Mouse (Mus musculus): ENCODE measurements around the gene Hist1h3c.
A peak's percentile ranks its signal among the peaks of the same experiment; 100 is the strongest.

The Hist1h3c gene

DNA sequence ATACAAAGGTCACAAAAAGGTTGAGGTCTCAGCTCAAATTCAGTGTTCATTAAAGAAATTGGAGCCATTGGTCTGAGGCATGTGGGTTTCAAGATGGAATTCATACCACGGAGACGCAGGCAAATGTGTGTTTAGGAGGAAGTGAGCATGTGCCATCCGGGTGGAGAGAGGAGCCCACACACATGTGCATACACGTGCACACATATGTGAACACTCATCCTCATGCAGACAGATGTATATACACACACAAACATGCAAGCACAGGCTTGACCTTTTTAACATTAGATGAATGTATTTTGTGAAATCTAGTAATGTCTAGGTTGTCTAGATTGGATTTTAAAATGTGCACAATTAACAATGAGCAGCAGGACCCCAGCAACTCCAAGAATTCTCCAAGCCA is 43.2 kb downstream of the Hist1h3c start:
- DNase-seq: no peak

DNA sequence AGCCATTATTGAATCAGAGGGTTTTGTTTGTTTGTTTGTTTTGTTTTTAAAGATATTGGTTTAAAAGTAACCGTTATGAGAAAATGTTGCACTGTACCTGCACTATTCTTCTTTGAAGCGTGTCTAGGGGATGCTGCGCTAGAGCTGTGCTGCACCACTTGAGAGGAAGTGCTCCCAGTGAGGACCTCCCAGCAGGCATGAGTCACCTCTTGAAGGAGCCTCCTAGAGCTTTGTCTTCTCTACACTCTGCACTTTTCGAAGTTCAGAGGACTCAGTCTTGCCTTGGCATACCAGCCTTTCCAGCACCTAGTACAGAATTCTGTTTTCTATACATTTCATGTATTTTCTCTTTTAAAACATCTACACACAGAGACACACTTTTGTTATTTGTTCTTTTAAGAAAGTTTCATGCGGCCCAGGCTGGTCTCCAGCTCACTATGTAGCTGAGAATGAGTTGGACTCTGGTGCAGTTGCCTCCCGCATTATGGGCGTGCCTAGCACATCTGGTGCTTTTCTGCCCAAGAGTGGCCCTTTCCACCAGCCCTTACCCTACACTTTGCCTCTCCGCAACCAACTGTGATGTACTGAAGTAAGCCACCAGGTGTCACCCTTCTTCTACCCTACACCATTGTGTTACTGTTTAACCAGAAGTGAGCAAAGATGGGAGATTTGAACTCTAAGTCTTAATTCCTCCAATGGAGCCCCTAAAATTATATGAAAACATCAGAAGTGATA is 44.4 kb downstream of the Hist1h3c start:
- DNase-seq: peak; percentile 79

DNA sequence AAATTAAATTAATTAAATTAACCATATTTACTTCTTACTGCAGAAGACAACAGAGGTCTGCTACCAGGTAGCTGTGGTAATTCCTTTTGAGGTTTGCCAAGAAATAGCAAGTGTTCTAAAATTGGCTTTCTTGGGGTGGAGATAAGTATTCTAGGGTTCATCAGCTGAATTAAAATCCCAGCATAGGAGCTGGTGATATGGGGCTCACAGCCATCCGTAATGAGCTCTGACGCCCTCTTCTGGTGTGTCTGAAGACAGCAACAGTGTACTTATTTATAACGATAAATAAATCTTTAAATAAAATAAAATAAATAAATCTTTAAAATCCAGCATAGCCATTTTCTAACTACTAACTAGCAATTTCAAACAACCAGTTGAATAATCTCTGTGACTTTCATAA is 45.6 kb downstream of the Hist1h3c start:
- DNase-seq: no peak

DNA sequence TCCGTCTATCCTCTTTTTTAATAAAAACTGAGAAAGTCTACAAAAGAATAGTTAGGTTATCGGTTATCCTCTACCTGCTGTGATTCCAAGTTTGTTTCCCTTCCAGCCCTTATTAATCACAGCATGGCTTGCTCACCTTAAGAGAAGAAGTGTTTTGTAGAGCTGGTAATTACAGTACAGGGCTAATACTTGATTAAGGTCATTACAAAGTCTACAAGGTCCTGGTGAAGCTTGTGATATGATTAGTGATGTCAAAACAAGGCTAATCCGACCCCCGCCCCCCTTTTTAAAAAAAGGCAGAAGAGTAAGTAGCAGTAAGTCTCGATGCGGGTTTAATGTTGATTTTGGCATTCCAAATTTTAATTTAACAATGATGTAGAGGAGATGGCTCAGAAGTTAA is 46.4 kb downstream of the Hist1h3c start:
- no peak for DNase-seq

DNA sequence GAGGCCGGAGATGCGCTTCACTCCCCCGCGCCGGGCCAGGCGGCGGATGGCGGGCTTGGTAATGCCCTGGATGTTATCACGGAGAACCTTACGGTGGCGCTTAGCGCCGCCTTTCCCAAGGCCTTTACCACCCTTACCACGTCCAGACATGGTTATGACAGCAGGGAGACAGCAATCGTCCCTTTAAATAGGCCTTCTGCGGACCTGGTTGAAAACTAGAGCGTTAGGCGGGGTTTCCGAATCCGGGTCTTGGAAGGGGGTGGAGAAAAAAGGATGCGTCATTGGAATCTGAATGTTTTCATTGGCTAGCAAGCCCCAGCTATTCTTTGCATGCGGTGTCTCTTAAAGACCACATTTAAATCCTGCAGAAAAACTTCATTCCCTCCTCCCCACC is 47.1 kb downstream of the Hist1h3c start, which contains the start of gene Hist1h4c:
Gene Hist1h4c (minus strand): TSS at position 155 of the 394 bp plus-strand sequence.
- DNase-seq: peak; percentile 97

DNA sequence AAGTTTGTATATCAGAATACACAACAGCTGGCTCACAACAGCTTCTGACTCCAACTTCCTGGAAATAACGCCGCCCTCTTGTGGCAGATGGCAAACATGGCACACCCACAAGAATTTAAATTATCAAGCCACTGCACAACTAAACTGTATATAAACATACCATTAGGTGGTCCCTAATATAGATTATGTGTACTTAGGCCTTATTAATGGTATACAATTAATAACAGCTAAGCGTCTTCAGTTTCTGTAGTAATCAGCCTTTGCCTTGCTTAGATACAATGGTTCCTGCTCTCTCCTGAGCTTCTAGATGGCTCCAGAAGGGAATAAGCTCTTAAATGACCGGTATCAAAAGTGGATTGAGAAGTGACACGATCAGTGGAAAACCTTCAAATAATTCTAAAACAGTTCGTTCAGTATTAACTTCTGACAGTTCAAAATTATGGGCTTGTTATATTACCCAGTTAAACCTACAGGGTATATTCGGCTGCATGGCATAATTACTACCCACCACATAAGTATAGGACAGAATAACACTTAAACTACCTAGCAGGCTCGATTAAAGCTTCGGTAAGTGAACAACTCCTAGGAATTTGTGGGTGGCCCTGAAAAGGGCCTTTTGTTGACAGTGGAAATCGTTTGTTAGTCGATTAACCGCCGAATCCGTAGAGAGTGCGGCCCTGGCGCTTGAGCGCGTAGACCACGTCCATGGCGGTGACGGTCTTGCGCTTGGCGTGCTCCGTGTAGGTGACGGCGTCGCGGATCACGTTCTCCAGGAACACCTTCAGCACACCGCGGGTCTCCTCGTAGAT is 47.7 kb downstream of the Hist1h3c start:
- DNase-seq: no peak

DNA sequence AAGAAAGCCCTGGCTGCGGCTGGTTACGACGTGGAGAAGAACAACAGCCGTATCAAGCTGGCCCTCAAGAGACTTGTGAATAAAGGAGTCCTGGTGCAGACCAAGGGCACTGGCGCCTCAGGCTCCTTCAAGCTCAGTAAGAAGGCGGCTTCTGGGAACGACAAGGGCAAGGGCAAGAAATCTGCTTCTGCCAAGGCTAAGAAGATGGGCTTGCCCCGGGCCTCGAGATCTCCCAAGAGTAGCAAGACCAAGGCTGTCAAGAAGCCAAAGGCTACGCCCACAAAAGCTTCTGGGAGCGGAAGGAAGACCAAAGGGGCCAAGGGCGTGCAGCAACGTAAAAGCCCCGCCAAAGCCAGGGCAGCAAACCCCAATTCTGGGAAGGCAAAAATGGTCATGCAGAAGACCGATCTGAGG is 49.3 kb downstream of the Hist1h3c start:
- no peak for DNase-seq

DNA sequence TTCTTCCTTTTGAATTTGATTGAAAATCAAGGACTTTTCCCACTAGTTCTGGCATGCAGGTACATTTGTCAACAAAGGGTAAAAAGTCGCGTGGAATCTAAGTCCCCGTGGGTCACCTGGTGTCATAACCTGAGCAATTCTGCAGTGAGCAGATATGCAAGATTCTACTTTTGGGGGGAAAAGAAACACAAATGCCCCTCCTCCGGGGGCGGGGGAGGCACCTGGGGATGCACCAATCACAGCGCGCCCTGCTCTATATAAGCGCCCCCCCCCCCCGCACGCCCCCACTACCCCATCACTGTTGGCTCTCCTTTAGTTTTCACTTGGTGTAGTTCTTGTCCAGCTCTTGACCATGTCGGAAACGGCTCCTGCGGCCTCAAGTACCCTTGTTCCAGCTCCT is 49.9 kb downstream of the Hist1h3c start, which contains the start of gene Hist1h1t:
Gene Hist1h1t (plus strand): TSS at position 301 of the 400 bp plus-strand sequence.
- DNase-seq: no peak

Data from kidney, adult 11 months (tissue).